Mouse (Mus musculus) frontal cortex, adult 2 months (tissue): ENCODE data around the gene Gadd45a. TPM values are rescaled to one million over a fixed set of nuclear protein-coding genes. Genes with fewer than 3 reads are reported as not detected.

ENCODE experiments used
- DNase-seq, 2 experiments: peaks; one replicate each; pipeline ENCODE4 v3.0.0; 2022; ENCODE audit warnings: low spot score in 1 of 2; ENCODE audit errors: extremely low spot score in 1 of 2
- polyA plus RNA-seq: library from polyadenylated mRNA; depleted of rRNA; stranded (reverse); fragments of >200 nt; gene quantifications from 2 replicates; pipeline ENCODE4 v1.2.3, GENCODE M21; 2012; rRNA removed

Gadd45a gene
- polyA plus RNA-seq: 13.5 and 17.8 TPM in 2 replicates

DNA sequence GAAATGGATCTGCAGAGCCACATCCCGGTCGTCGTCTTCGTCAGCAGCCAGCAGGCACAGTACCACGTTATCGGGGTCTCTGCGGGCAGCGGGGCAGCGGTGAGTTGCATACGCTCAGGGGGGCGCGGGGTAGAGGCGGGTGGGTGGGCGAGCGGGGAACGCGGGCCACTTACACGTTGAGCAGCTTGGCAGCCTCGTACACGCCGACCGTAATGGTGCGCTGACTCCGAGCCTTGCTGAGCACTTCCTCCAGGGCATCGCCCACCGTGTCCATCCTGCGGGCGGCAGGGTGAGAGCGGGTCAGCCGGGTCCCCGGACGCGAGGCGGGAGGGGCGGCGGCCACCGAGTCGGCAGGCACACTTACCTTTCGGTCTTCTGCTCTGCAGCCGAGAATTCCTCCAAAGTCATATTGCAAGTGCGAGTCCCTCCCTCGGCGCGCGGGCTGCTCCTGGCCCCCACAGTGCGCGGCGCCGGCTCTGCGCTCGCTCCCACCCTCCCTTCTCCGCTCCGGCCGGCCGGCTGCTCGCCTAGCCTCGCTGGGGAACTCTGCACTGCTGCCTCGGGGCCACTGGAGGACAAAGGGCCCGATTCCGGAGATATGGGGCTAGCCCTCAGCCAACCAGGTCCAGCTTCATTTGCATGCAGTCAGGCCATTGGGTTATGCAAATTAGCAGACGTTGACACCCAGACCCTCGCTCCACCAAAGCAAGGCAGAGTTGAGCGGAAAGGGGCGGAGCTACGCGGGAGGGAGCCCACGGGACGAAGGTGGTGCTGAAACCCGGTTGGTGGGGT lies at the start of gene Gadd45a:
Gadd45a (minus strand) TSS at position 621 of the 792 bp plus-strand sequence.
- DNase-seq: peak; percentile 84 to 91

DNA sequence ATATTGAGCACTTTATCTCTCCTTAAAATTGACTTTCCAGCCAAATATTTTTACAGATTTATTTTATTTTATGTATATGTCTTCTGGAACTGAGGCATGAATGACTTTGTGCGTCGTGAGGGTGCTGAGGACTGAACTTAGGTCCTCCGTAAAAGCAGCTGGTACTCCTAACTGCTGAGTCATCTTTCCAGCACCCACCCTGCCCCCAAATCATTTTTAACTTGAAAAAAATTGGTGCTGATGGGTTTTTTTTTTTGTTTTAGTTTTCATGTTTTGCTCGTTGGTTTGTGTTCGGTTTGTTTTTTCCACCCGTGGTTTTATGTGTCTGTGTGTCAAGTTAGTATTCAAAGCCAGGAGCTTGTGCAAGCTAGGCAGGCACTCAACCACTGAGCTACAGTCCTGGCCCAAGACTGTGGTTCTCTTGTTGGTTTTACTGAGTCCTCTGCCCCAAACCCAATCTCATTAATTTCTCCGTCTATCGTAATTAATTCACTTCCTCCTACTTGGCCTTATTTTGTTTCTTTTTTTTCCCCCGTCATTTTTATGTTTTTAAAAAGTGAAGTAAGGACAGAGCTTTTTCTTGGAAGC lies 48.7 kb upstream of the Gadd45a start:
- DNase-seq: no peak

- DNase-seq: no peak
These were observed 47.2 kb upstream of the Gadd45a start for GRCm38 (mm10) chr6:67084465-67084864.

DNA sequence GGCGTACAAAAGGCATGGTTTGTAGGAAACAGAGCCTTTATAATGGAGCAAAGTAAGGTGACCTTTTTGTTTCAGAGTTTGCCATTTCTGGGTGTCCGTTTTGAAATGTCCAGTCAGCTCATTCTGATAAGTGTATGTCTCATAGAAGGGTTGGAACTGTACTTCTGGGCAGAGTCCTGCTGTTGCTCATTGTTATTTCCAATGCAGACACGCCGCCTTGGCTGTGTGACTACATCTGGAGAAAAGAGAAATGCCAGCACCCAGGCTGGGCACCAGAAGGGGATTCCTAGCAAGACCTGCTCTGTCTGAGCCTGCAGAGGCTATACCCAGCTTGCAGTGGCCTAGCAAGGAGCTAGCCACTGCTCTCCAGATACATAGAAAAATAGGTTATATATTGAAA lies 43.9 kb upstream of the Gadd45a start:
- DNase-seq: no peak

- DNase-seq: no peak
These were observed 40.8 kb upstream of the Gadd45a start for GRCm38 (mm10) chr6:67078076-67078475.

DNA sequence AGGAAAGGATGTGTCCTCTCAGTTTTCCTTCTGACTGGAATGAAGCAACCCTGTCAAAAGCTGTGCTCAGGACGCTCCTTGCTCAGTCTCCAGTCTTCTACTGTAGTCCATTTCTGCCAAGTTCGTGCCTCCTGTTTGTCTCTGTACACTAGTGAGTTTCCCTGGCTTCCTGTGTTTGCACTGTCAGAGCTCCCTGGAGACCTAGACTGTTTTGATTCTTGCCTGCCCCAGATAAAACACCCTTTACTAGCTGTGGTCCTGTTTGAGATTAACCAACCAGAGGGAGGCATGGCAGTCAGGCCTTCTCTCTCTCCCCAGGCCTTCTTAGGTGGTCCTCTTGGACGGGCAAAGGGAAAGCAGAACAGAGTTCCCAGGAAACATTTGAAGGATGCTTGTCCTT lies 40.2 kb upstream of the Gadd45a start:
- no peak for DNase-seq

DNA sequence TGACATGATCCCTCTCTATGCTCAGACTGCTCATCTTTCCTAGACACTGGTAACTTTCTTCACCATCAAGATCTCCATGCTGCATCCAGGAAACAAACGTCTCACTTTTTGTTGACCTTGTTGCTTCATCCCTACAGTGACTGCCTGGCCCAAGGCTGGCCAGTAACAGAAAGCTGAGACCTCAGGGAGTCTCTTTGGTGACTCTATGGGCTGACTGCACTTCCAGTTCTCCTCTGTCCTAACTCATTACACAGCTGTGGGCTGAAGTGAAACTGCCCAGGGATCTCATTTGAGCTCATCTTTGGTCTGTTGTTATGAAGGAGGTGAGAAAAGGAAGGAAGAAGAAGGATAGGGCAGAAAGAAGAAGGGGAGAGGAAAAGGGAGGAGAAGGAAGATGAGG lies 39.1 kb upstream of the Gadd45a start:
- DNase-seq: no peak

- no peak for DNase-seq
These were observed 37.6 kb upstream of the Gadd45a start for GRCm38 (mm10) chr6:67074868-67075267.

- no peak for DNase-seq
These were observed 36.7 kb upstream of the Gadd45a start for GRCm38 (mm10) chr6:67073929-67074328.

GRCm38 (mm10) chr6:67073446-67073845 lies 36.2 kb upstream of the Gadd45a start:
- no peak for DNase-seq

GRCm38 (mm10) chr6:67071615-67072014 lies 34.4 kb upstream of the Gadd45a start:
- DNase-seq: no peak

DNA sequence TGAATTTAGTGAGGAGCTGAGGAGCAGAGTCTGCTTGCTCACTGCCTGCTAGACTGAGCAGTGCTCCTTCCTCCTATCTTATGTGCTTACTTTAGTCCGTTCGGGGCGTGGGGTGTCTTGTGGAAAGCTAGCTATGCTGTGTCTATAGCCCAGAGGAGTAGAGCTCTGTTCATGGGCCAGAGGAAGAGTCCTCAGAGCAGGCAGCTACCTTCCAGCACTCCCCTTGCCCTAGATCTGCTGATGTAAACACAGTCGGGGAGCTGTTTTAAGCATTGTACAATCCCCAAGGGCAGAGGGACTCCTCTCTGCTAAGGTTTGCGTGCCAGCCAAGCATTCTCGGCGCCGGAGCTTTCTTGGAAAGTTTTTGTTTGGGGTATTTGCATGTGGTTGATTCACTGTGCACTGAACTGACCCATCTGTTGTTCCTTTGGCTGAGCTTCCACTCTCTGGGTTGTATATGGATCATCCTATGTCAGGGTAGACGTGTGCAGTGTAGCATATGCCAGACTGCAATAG lies 32.6 kb upstream of the Gadd45a start:
- DNase-seq: no peak

DNA sequence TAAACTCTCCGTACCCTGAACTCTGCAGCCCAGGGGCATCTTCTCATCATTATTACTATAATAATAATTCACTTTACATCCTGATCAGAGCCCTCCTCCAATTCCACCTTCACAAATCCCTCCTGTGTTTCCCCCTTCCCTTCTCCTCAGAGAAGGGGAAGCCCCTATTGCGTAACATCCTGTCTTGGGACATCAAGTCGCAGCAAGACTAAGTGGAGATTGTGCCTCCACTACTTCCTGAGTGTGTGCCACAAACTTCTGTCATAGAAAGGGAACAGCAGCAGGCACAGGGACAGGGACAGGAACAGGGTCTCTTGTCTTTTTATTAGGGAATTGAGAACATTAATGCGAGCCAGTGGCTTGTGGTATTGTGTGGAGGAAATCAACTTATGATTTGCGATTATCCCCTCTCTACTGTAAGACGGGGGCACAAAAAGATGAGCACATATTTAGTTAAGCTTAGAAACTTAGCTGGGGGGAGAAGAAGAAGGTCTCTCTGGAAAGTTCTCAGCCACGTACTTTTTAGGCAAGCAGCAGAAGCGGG lies 32.0 kb upstream of the Gadd45a start:
- no peak for DNase-seq

DNA sequence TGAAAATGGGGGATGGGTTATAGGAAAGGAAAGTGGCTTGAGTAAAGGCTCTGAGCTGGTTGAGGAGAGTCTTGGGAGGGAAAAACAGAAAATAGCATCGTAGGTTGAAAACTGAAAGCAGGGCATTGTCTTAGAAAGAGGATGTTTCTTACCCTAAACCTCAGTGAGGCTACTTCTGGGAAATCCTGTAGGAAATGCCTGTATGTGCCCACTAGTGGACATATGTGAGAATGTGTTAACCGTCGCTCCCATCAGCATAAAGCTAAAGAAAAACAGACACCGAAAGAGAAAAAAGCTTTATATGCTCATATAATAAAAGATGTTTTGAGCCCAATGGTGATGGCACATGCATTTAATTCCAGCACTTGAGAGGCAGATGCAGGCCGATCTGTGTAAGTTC lies 22.8 kb upstream of the Gadd45a start:
- DNase-seq: no peak

- DNase-seq: no peak
These were observed 20.9 kb upstream of the Gadd45a start for GRCm38 (mm10) chr6:67057991-67058696.

GRCm38 (mm10) chr6:67057574-67057973 lies 20.3 kb upstream of the Gadd45a start:
- DNase-seq: no peak

DNA sequence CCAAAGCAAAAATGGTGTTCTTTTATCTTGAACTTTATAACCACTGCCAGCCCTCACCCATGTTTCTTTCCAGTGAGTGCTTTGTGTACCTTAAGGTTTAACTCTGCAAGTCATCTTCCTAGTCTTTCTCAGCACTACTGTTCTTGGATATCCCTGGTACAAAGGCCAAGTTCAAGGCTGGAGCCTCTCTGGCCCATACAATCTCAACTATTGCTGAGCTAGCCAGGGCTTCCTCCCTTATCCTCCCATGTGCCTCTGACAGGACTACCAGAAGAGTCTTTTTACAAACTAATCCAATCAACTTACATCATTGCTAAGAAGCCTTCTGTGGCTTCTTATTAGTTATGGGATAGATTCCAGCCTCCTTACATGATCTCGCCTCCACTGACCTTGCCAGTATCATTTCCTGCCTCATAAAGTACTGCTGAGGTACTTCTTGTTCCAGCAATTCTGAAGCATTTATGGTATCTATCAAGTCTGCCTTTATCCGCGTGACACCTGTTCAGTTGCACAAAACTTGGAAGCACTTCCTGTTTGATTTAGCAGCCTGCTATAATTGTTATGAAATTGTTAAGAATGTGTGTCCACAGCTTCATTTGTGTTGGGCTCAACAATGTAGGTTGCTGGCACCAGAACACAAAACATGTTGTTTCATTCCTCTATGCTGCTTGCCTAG lies 19.8 kb upstream of the Gadd45a start:
- no peak for DNase-seq

GRCm38 (mm10) chr6:67056108-67056888 lies 19.0 kb upstream of the Gadd45a start:
- DNase-seq: no peak

GRCm38 (mm10) chr6:67050063-67050462 lies 12.8 kb upstream of the Gadd45a start:
- no peak for DNase-seq

DNA sequence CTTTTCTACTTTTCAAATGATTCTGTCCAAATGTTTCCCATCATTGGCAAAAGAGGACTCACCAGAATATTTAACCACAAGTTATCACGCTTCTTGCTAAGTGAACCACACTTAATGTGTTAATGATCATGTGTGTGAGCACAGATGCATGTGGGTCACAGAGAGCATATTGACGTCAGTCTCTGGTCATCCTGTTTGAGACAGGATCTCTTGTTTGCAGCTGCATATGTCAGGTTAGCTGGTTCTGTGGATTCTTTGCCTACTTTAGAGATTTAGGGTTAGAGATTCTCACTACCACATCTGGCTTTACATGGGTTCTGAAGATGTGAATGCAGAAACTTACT lies 12.4 kb upstream of the Gadd45a start:
- DNase-seq: no peak
